Mouse (Mus musculus) bone marrow macrophage, adult 2 months (primary cell): ENCODE measurements around the gene Gm20695.

Source experiments
- CTCF ChIP-seq: IDR thresholded peaks from 2 replicates; pipeline ENCODE4 v1.5.1; 2012; ENCODE audit warnings: low read depth, mild to moderate bottlenecking, low read length, moderate library complexity
- POLR2A ChIP-seq: IDR thresholded peaks from 2 replicates; pipeline ENCODE4 v1.6.1; 2012; ENCODE audit warnings: mild to moderate bottlenecking, low read depth, low read length, borderline replicate concordance

DNA sequence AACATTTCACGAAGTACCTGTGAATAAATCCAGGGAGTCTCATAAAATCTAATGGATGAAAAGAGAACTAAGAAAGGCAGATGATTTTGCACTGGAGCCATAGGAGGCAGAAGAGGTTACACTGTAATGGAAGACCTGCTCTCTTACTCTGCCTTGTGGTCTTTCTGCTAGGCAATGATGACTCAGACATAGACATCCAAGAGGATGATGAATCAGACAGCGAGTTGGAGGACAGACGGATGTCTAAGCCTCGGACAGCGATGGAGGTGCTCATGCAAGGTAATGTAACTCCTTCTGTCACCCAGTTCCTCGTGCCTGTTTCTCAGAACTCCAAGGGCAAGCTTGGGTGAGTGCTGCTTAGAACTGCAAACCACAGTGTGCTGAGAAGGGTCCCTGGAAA is 49.1 kb downstream of the Gm20695 start:
- TF ChIP-seq CTCF = no peak
- no peak for TF ChIP-seq POLR2A
